Mouse (Mus musculus): Measurements from ENCODE around the gene Chst8.

DNA sequence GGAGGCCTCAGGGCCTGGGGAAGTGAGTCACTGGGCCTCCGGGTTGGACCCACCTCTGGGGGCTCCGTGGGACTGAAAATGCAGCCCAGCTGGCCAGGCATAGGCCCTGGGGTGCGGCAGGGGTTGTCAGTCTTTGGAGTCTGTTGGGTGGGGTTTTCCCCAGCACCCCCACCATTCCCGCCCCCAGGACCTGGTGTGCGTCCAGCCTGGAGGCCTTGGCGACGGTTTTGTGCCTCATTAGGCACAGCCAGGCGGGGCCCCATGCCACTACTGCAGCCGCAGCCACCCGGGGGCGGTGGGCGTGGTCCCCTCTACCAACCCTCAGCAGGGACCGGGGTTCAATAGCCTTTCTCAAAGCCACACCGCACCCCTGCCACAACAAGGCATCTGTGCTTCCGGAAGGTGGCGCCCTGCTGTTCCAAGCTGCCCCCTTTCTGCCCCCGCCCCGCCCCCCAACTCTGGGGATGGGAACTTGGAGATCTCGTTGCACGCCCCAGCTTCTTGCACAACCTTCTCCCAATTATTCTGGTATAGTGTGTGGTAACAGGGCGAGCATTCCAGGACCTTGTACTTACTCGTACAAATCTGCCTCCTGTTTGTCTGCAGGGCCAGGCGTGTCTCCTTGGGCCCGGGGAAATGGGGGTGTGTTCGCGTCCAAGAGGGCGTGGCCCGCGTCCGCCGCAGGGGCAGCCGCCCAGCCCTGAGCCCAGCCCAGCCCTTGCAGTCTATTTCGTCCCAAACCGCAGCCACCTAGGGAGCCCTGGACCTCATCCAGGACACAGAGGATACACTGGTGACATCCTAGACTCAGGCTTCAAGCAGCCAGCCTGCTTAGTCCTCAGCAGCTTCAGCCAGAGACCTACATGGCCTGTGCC lies 182.1 kb downstream of the Chst8 start:
- peak; percentile 62 for TF ChIP-seq CTCF (IDR thresholded peaks at IDR 0.05; ENCODE audit: low read depth)
- peak; percentile 33 for TF ChIP-seq EP300 (optimal IDR thresholded peaks at IDR 0.05)

Measured in stomach, postnatal 0 days (tissue).